Mouse (Mus musculus) heart, postnatal 14 days (tissue): ENCODE measurements at regions not wholly inside any gene's neighbourhood (a gene's known extent, or its start where the extent isn't known, plus 50 kb on each side); places are given as distances from the start of the nearest gene placed in this dataset.

Experiments
- DNase-seq, 2 experiments: peaks; one replicate each; pipeline ENCODE4 v3.0.0; 2021 to 2022
- intact Hi-C: fragments of 180-260 bp; cut with DNase I; formaldehyde crosslinking; loops from one replicate; pipeline ENCODE4 v1.15.1; 2025

GRCm38 (mm10) chr14:76364034-76364433 lies 50.7 kb upstream of the Tsc22d1 start:
- intact Hi-C loops = no loop called here
- no peak for DNase-seq
